Mouse (Mus musculus) c-Kit-positive CD71-positive TER-119-negative erythroid progenitor cells, embryonic 14.5 days (primary cell): Measurements from ENCODE around the gene Cnih3.
A peak's percentile ranks its signal among the peaks of the same experiment; 100 is the strongest.

Experiments
- DNase-seq: peaks from one replicate; pipeline ENCODE4 v3.0.0-alpha.2; 2013; ENCODE audit warnings: low read depth

Cnih3 gene

GRCm38 (mm10) chr1:181352367-181353199 lies at the start of gene Cnih3:
Gene Cnih3, plus strand, starts transcription at chr1:181352628.
- DNase-seq: no peak

- DNase-seq: no peak
These were observed 44.4 kb upstream of the Cnih3 start for GRCm38 (mm10) chr1:181307981-181308380.

- no peak for DNase-seq
These were observed 41.7 kb upstream of the Cnih3 start for GRCm38 (mm10) chr1:181310712-181311111.

GRCm38 (mm10) chr1:181312115-181313045 lies 40.0 kb upstream of the Cnih3 start:
- no peak for DNase-seq

GRCm38 (mm10) chr1:181313046-181313415 lies 39.4 kb upstream of the Cnih3 start:
- DNase-seq: no peak

- no peak for DNase-seq
These were observed 38.1 kb upstream of the Cnih3 start for GRCm38 (mm10) chr1:181314301-181314700.

- no peak for DNase-seq
These were observed 37.1 kb upstream of the Cnih3 start for GRCm38 (mm10) chr1:181315350-181315749.

GRCm38 (mm10) chr1:181316571-181316970 lies 35.9 kb upstream of the Cnih3 start:
- DNase-seq: no peak

- DNase-seq: no peak
These were observed 33.0 kb upstream of the Cnih3 start for GRCm38 (mm10) chr1:181319466-181319865.

GRCm38 (mm10) chr1:181321149-181321548 lies 31.3 kb upstream of the Cnih3 start:
- DNase-seq: no peak

- DNase-seq: peak; percentile 77
These were observed 29.3 kb upstream of the Cnih3 start for GRCm38 (mm10) chr1:181323134-181323533.

- no peak for DNase-seq
These were observed 25.3 kb upstream of the Cnih3 start for GRCm38 (mm10) chr1:181327137-181327536.

GRCm38 (mm10) chr1:181327636-181328420 lies 24.6 kb upstream of the Cnih3 start:
- no peak for DNase-seq

GRCm38 (mm10) chr1:181329110-181329509 lies 23.3 kb upstream of the Cnih3 start:
- DNase-seq: no peak

- no peak for DNase-seq
These were observed 19.8 kb upstream of the Cnih3 start for GRCm38 (mm10) chr1:181332597-181332996.

- DNase-seq: peak; percentile 83
These were observed 18.0 kb upstream of the Cnih3 start for GRCm38 (mm10) chr1:181334329-181335018.

- DNase-seq: no peak
These were observed 17.4 kb upstream of the Cnih3 start for GRCm38 (mm10) chr1:181335019-181335365.

GRCm38 (mm10) chr1:181335388-181335787 lies 17.0 kb upstream of the Cnih3 start:
- no peak for DNase-seq

GRCm38 (mm10) chr1:181336857-181337256 lies 15.6 kb upstream of the Cnih3 start:
- DNase-seq: no peak

GRCm38 (mm10) chr1:181339106-181339505 lies 13.3 kb upstream of the Cnih3 start:
- no peak for DNase-seq

GRCm38 (mm10) chr1:181345547-181345946 lies 6.9 kb upstream of the Cnih3 start:
- no peak for DNase-seq

GRCm38 (mm10) chr1:181352043-181352366 lies 423 bp upstream of the Cnih3 start:
- no peak for DNase-seq
